Mouse (Mus musculus) WW6 (cell line): ENCODE results near the gene Tpbgl.

ENCODE experiments used
- DNase-seq: peaks from one replicate; pipeline ENCODE4 v3.0.0-alpha.2; 2013; ENCODE audit warnings: low read depth, low spot score

Gene Tpbgl

DNA sequence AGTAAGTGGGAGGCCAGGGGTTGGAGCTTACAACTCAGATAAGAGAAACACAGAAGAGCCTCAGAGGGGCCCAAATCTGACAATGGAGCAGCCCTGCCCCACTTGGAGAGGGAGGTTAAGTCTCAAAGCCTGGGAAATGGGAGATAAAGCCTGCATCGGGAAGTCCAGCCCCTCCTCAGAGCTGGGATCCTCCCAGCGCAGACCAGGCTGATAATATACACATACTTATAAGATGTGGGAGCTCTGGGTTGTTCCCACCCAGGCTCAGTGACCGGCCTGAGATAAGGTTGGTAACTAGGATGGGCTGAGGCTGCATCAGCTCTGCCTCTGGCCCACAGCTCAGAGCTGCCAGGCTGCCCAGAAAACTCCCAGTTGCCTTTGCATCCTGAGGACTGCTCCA is 15.2 kb upstream of the Tpbgl start:
- no peak for DNase-seq

GRCm38 (mm10) chr7:99641245-99641644 is 14.3 kb upstream of the Tpbgl start:
- DNase-seq, result no peak

DNA sequence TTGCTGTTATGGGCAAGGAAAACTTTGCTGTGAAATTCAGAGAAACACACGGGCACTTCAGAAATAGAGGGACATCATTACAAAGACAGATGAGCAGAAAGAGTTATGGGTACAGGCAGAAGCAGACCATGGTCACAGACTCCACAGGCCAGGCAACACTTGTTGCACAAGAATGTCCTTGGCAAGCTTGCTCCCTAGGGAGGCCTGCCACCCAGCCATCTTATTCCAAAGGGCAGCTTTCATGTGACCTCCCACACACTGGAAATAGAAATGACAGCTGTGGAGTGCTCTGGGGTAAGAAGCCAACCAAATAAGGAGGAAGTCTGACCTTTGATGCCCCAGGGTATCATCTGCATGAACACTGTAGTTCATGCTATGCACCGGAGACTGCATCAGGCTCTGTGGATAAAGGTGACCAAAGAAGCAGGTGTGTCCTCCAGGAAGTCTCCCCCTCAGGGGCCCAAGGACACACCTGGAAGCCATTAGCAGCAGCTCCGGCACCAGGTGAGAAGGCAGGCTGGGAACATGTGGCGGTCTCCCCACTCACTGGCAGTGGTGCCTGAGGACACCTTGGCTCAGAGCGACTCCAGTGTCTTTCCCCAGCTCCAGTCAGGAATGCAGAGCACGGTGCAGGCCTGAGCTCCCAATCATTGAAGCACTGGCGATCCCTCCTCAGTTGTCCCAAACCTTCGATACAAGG is 7.2 kb upstream of the Tpbgl start:
- DNase-seq, result no peak

- DNase-seq, result no peak
Measured at GRCm38 (mm10) chr7:99632286-99632685, 5.4 kb upstream of the Tpbgl start.

DNA sequence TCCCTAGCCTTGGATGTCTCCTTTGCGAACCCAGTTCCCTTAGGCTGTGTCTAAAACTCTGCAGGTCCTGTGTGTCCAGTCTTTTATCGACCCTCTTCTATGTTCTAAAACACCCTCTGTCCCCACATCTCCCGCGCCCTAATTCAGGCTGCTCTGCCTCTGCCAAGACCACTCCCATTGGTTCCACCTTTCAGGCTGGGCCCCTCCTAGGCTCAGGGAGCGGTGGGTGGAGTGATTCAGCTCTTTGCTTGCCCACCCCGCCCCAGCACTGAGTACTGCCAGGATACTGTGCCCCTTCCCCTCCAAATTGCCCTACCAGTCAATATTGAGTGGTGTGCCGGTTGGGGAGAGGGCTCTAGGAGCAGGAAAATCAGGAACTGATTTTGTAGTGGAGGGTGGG is 463 bp upstream of the Tpbgl start:
- no peak for DNase-seq

- DNase-seq, result peak; percentile 77
Measured at GRCm38 (mm10) chr7:99625722-99626375, 1.1 kb downstream of the Tpbgl start.

- no peak for DNase-seq
Measured at GRCm38 (mm10) chr7:99618860-99619259, 8.0 kb downstream of the Tpbgl start.

- no peak for DNase-seq
Measured at GRCm38 (mm10) chr7:99618264-99618663, 8.6 kb downstream of the Tpbgl start.

- DNase-seq, result no peak
Measured at GRCm38 (mm10) chr7:99607632-99608031, 19.3 kb downstream of the Tpbgl start.

- no peak for DNase-seq
Measured at GRCm38 (mm10) chr7:99606766-99607165, 20.1 kb downstream of the Tpbgl start.

DNA sequence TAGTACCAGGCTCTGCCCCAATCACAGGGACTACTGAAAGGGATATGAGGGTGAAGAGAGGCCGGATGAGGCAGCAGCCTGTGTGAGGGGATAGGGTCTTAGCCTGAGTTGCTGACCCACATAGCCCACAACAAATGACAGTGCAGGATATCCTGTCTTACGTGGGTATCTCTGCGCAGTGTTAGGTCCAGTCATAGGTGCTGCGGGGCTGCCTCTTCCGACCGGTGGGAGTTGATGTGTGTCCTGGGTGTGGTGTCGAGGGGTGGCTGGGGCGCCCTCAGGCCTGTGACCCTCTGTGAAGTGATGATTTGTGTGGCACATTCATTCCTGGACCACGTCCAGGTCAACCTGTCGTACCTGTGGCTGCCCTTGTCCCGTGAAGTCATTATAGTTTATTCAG is 20.6 kb downstream of the Tpbgl start:
- DNase-seq, result no peak

DNA sequence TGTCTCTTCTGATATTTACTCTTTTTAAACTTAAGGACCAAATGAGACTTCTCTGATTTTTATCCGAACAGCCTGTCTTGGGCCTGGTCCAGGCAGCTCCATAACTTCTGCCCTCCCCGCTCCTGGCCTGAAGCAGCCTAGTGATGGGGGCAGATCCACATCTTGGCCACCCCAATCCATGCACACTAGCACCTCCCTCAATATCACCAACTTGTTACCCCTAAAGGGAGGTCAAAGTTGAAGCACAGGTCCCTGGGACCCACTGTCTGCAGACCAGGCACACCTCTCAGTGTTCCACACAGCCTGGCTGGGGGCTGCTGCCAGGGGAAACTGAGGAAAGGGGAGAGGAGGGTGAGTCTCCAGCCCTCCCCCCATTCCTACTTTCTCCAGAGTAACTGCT is 21.8 kb downstream of the Tpbgl start:
- no peak for DNase-seq

DNA sequence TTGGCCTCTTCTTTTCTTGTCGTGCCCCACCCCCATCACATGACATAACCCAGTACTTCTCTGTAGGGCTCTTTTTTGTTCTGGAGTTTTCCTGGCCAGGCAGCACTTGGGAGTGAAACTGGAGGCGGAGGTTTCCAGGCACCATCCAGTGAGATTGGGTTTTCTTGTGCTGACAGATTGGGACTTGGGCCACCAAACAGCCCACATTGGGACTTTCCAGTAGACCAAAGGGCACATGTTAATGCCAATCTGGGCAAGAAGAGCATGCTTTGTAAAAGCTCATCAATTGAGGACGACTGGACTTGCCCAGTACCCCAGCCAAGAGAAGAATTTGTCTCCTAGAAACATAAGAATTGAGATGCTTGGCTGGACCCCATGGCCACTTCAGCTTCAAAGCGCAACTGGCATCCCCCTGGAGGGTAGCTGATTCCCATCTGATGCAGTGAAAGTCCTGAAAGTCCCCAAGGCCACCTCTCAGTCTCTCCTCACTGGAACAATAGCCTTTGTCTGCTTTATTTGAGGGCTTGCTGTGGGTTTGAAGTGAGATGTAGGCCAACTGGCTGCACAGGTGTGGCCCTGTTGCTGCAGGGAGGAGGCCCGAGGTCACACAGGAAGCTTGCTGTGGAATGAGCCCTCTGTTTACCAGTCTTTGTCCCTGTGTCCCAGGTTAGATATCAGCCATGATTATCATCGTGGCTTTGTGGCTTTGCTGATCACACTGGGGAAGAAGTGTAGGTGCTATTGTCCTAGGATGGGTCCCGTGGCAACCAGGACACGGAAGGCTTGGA is 22.8 kb downstream of the Tpbgl start:
- no peak for DNase-seq

DNA sequence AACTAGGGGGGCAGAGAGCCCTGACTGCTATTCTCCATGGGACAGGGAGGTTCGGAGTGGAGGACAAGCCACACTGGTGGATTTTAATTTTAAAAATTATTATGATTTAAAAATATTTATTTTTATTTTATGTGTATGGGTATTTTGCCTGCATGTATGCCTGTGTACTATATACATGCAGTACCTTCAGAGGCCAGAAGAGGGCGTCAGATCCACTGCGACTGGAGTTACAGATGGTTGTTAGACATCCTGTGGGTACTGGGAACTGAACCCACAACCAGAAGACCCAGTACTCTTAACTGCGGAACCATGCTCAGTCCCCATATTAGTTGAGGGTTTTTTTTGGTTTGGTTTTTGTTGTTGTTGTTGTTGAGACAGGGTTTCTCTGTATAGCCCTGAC is 28.2 kb downstream of the Tpbgl start:
- no peak for DNase-seq

DNA sequence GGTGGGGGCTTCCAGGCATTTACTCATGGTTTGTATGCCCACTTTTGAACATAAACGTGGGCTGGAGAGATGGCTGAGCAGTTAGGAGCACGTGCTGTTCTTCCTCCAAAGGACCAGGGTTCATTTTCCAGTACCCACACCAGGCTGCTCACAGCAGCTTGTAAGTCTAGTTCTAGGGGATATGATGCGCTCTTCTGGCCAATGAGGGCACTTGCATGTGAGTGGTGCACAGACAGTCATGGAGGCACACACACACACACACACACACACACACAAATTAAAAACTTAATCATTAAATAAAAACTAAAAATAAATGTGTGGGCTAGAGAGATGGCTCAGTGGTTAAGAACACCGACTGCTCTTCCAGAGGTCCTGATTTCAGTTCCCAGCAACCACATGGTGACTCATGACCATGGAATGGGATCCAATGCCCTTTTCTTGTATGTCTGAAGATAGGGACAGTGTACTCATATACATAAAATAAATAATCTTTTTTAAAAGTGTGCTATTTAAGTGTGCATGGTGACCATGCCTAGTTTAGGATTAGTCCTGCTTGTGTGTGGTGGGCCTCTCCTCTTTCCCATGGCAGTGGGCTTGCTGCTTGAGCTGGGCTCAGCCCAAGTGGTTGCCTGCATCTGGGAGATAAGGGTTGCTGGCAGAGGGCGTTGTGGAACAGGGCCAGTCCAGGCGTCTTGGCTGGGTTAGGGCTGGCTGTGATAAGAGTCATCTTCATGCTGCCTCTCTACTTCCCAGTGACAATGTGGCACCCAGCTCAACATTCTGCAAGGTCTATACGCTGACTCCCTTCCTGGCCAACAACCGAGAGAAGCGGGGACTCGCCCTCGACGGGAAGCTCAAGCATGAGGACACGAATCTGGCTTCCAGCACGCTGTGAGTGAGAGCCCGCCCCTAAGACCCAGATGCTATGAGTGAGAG is 32.8 kb downstream of the Tpbgl start:
- no peak for DNase-seq

DNA sequence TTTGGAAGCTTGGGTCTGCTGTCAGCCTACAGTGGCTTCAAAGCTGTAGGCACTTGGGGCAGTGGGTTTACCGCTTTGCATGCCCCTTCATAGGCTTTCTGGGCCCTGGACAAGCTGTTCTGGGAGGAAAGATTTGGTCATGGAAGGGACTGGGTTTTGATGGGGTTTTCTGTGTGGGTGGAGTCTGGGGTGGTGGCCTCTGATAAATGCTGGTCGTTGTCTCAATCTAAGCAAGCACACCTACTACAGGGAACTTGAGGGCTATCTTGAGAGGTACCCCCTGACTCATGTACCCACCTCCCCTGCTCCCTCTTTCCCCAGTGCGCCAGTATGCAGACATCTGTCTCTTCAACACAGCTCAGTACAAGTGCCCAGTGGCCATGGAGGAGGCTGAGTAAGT is 34.2 kb downstream of the Tpbgl start:
- no peak for DNase-seq

DNA sequence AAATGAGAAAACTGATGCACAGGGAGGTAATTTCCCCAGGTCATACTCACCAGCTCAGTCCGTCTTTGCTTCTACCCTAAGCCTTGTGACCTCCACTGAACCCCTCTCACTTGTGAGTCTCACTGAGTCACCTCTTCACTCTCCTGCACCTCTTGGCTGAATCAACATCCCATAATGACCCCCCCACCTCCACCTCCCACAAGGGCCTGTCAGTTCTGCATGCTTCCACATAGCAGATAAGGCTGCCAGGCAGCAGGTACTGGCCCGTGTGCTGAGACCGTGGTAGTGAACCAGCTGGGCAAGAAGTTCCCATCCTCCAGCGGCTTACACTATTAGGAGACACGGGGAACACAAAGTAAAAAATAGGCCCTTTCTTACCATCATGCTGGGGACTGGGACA is 36.3 kb downstream of the Tpbgl start:
- no peak for DNase-seq

DNA sequence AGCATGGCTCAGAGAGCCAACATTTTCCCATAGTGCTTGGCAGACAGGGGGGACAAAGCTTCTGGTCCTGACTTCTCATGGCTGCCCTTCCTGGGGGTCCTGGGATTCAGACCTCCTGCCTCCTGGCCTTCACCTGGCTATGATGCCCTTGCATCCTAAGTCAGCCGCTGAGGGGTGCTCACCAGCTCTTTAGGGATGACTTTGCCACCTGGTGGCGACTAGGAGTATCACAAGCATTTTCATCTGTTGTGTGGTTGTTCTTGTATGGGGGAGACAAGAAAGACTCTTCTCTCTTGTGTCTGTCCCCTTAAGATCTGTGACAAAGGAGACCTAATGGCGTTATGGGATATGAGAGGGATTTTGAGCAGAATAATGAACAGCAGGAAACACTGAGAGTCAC is 36.8 kb downstream of the Tpbgl start:
- DNase-seq, result no peak

GRCm38 (mm10) chr7:99585976-99586375 is 40.9 kb downstream of the Tpbgl start:
- DNase-seq, result no peak

DNA sequence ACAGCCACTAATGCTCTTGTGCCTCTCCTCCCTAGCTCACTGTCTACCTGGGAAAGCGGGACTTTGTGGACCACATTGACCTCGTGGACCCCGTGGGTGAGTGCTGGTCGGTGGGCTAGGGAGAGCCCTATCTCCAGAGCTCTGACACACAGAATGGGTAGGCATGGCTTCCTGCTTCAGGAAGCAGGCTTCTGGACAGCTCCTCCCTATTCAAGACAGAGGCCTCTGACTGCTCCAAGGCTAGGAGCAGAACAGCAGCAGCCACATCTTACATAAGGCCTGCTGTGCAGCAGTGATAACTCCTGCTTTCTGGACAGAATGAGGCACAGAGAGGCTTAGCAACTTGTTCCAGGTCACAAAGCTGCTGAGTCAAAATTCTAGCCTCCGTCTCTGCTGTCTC is 43.3 kb downstream of the Tpbgl start:
- DNase-seq, result no peak

DNA sequence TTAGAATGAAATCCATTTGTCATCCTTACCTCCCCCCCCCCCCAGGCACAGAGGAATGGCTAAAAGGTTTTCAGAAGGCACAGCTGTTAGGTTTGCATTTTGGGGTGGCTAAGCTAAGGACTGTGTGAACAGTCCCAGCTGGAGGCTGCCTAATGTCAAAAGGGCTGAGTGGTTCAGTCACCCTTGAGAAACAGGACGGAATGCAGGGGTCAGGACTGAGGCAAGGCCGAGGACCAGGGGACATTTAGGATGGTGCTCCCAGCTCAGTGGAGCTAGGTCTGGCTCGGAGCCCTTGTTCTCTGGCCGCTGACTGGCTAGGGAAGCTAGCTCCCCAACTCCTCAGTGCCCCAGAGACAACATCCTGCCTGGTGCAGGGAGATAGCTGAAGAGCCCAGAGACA is 44.0 kb downstream of the Tpbgl start:
- no peak for DNase-seq

DNA sequence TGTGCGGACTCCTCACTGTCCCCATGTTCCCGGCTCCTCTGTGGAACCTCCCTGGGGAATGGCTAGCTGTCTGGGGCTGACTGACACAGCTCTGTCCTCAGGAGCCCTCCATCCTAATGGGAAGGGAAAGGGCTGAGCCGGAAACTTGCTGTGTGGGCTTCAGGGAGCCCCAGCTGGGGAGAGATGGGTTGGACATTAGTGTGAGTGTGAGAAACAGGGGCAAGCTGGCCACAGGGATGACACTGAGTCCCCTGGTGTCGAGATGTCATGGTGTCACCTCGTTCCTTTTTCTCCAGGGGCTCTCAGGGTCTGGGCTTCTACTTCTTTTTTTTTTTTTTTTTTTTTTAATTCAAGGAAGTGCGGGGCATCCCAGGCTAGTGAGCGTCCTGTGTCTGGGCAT is 44.6 kb downstream of the Tpbgl start:
- no peak for DNase-seq
